Mouse (Mus musculus) forebrain, embryonic 14.5 days (tissue): ENCODE results near the gene Cxcl12. TPM values are rescaled to one million over a fixed set of nuclear protein-coding genes. Genes with fewer than 3 reads are reported as not detected.

ENCODE experiments used
- ATAC-seq: fragments of 200-750 bp; cut with Nextera tagmentation; 2 replicates; pipeline ENCODE4 v1.8.0; 2017; ENCODE audit warnings: mild to moderate bottlenecking, moderate library complexity
- DNase-seq: peaks from one replicate; pipeline ENCODE4 v3.0.0-alpha.2; 2015; ENCODE audit warnings: low spot score
- H3K27ac ChIP-seq: fragments of 300-500 bp; sonication (generic); 2 replicates; pipeline ENCODE4 v1.5.1; 2014; ENCODE audit warnings: low read depth, mild to moderate bottlenecking, control low read depth, low read length, moderate library complexity
- H3K27me3 ChIP-seq: fragments of 300-500 bp; sonication (generic); replicated peaks from 2 replicates; pipeline ENCODE4 v1.6.1; 2014; ENCODE audit warnings: low read length, control low read depth, mixed read lengths; ENCODE audit not compliant: control insufficient read depth, insufficient read depth
- H3K36me3 ChIP-seq: fragments of 300-500 bp; sonication (generic); 2 replicates; pipeline ENCODE4 v1.6.1; 2014; ENCODE audit warnings: low read length, control low read depth; ENCODE audit not compliant: control insufficient read depth, insufficient read depth
- H3K4me1 ChIP-seq: fragments of 300-500 bp; sonication (generic); 2 replicates; pipeline ENCODE4 v1.6.1; 2014; ENCODE audit warnings: antibody characterized with exemption, low read length, control low read depth; ENCODE audit not compliant: control insufficient read depth, insufficient read depth
- H3K4me2 ChIP-seq: fragments of 300-500 bp; sonication (generic); 2 replicates; pipeline ENCODE4 v1.6.1; 2014; ENCODE audit warnings: mild to moderate bottlenecking, control low read depth, low read length
- H3K4me3 ChIP-seq: fragments of 300-500 bp; sonication (generic); 2 replicates; pipeline ENCODE4 v1.5.1; 2014; ENCODE audit warnings: low read depth, low read length, control low read depth
- H3K9ac ChIP-seq: fragments of 300-500 bp; sonication (generic); 2 replicates; pipeline ENCODE4 v1.6.1; 2014; ENCODE audit warnings: mild to moderate bottlenecking, low read length, control low read depth, moderate library complexity
- H3K9me3 ChIP-seq: fragments of 300-500 bp; sonication (generic); replicated peaks from 2 replicates; pipeline ENCODE4 v1.6.1; 2016; ENCODE audit warnings: low read length, control low read depth, mixed read lengths; ENCODE audit not compliant: control insufficient read depth
- WGBS: fragments of 180-500 bp; shearing (Covaris S2); extraction: QIAGEN DNeasy Blood & Tissue Kit; methylation state at CpG from one replicate; pipeline ENCODE4 v1.1.7; 2014; 5-methylcytosine and 5-hydroxymethylcytosine counted together
- polyA plus RNA-seq: library from polyadenylated mRNA; unstranded; fragments of >200 nt; fragmentation: Nextera tagmentation; extraction: Ambion mirVana; gene quantifications from 2 replicates; pipeline ENCODE4 v1.2.1, GENCODE M21; 2014

Cxcl12 gene
- polyA plus RNA-seq, 1 experiment from 2014 or later = 78.3 TPM

GRCm38 (mm10) chr6:117192678-117193077 lies 24.3 kb downstream of the Cxcl12 start:
- no peaks in the 10 kb centered on the region for H3K4me1 ChIP-seq
- no peak overlapping the region for H3K4me3 ChIP-seq
- no peaks in the 10 kb centered on the region for H3K27me3 ChIP-seq
- ATAC-seq (no peak), DNase-seq (no peak)
- no peak overlapping the region for H3K4me2 ChIP-seq
- no peaks in the 10 kb centered on the region for H3K9me3 ChIP-seq
- 80% methylated on average over 7 of the region's 7 CpGs for WGBS
- H3K36me3 ChIP-seq = no peaks in the 10 kb centered on the region
- no peak overlapping the region for H3K27ac ChIP-seq
- no peak overlapping the region for H3K9ac ChIP-seq

- no peaks in the 10 kb centered on the region for H3K4me1 ChIP-seq
- no peak overlapping the region for H3K9ac ChIP-seq
- no peaks in the 10 kb centered on the region for H3K27me3 ChIP-seq
- H3K27ac ChIP-seq = no peak overlapping the region
- 81% methylated on average over 3 of the region's 3 CpGs for WGBS
- H3K4me2 ChIP-seq = no peak overlapping the region
- H3K36me3 ChIP-seq = no peaks in the 10 kb centered on the region
- DNase-seq = no peak
- H3K9me3 ChIP-seq = no peaks in the 10 kb centered on the region
- no peak overlapping the region for H3K4me3 ChIP-seq
- no peak for ATAC-seq
Measured at GRCm38 (mm10) chr6:117195270-117195669, 26.9 kb downstream of the Cxcl12 start.

DNA sequence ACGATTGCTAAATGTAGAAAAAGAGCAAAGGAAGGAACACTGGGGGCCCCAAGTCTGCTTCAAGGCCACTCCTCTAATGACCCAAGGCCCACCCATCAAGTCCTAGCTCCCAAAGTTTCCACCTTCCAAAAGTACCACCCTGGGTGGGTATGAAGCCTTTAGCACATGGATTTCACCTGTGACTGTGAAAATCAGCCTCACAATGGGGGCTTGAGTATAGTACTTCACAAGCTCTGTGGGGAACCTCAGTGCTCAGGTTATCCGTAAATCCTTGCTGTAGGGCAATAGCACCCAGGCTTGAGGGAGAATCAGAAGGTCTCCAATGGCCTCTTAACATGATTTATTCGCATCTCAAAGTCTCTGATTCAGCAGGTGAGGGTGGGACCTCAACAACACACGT lies 30.5 kb downstream of the Cxcl12 start:
- no peak for DNase-seq
- WGBS = 80% methylated on average over 4 of the region's 4 CpGs
- H3K4me2 ChIP-seq = no peak overlapping the region
- H3K4me1 ChIP-seq = no peaks in the 10 kb centered on the region
- no peak overlapping the region for H3K4me3 ChIP-seq
- ATAC-seq = no peak
- H3K9me3 ChIP-seq = no peaks in the 10 kb centered on the region
- H3K27ac ChIP-seq = no peak overlapping the region
- no peaks in the 10 kb centered on the region for H3K27me3 ChIP-seq
- H3K9ac ChIP-seq = no peak overlapping the region
- H3K36me3 ChIP-seq = no peaks in the 10 kb centered on the region

- Histone ChIP-seq H3K4me1 (no peaks in the 10 kb centered on the region), H3K4me3 (no peak overlapping the region), H3K4me2 (no peak overlapping the region), H3K36me3 (no peaks in the 10 kb centered on the region), H3K27me3 (no peaks in the 10 kb centered on the region), H3K9ac (no peak overlapping the region), H3K27ac (no peak overlapping the region), H3K9me3 (no peaks in the 10 kb centered on the region)
- ATAC-seq (no peak), DNase-seq (no peak)
- 52% methylated on average over 2 of the region's 2 CpGs for WGBS
Measured at GRCm38 (mm10) chr6:117199718-117200117, 31.4 kb downstream of the Cxcl12 start.

- H3K9ac ChIP-seq = no peak overlapping the region
- DNase-seq (no peak), ATAC-seq (no peak)
- no peaks in the 10 kb centered on the region for H3K27me3 ChIP-seq
- 88% methylated on average over 5 of the region's 5 CpGs for WGBS
- no peak overlapping the region for H3K27ac ChIP-seq
- no peaks in the 10 kb centered on the region for H3K36me3 ChIP-seq
- no peak overlapping the region for H3K4me2 ChIP-seq
- no peak overlapping the region for H3K4me3 ChIP-seq
- no peaks in the 10 kb centered on the region for H3K9me3 ChIP-seq
- no peaks in the 10 kb centered on the region for H3K4me1 ChIP-seq
Measured at GRCm38 (mm10) chr6:117200916-117201315, 32.6 kb downstream of the Cxcl12 start.

DNA sequence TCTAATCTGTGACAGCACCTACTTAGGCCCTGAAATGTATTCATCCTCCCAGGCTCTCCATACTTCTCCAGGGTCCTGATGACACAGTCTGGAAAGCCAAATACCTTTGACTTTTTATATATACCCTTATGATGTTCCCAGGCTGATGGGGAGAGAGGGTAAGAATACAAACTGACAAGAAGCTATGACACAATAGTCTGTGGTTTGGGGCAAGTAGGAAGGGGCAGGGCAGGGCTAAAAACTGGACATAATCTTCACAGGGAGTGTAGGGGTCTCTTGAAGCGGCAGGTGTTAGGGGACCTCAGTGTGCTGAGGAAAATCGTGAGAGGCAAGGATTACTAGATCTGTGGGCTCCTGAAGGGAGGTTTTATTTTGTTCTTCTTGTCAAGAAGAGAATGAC lies 33.1 kb downstream of the Cxcl12 start:
- Histone ChIP-seq H3K4me2 (no peak overlapping the region), H3K27ac (no peak overlapping the region), H3K9ac (no peak overlapping the region), H3K4me3 (no peak overlapping the region), H3K36me3 (no peaks in the 10 kb centered on the region), H3K27me3 (no peaks in the 10 kb centered on the region), H3K4me1 (no peaks in the 10 kb centered on the region), H3K9me3 (no peaks in the 10 kb centered on the region)
- no peak for ATAC-seq
- no peak for DNase-seq
- WGBS = 86% methylated on average over 2 of the region's 2 CpGs

DNA sequence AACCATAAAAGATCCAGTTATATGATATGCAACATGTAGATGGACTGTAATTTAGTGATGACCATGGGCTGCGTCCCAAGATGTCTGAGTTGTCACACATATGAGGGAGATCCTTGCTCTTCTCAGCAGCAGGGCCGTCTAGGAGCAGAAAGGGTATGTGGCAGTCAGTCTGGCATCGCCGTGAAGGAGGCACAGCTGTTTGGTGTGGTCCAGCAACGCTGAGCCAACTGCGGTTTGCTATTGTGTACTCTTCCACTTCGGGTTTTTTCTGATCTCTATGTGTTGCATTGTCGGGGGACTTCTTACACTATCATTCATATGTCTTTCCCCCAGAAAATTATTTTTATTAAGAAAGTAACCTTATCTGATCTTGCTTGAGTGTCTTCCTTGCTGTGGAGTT lies 33.5 kb downstream of the Cxcl12 start:
- ATAC-seq (no peak), DNase-seq (no peak)
- H3K9me3 ChIP-seq = no peaks in the 10 kb centered on the region
- H3K4me1 ChIP-seq = no peaks in the 10 kb centered on the region
- no peaks in the 10 kb centered on the region for H3K36me3 ChIP-seq
- no peak overlapping the region for H3K9ac ChIP-seq
- H3K4me2 ChIP-seq = no peak overlapping the region
- H3K4me3 ChIP-seq = no peak overlapping the region
- H3K27me3 ChIP-seq = no peaks in the 10 kb centered on the region
- H3K27ac ChIP-seq = no peak overlapping the region
- WGBS = 90% methylated on average over 8 of the region's 8 CpGs

GRCm38 (mm10) chr6:117202856-117203400 lies 34.6 kb downstream of the Cxcl12 start:
- Histone ChIP-seq H3K27ac (no peak overlapping the region), H3K36me3 (no peaks in the 10 kb centered on the region), H3K4me2 (no peak overlapping the region), H3K4me3 (no peak overlapping the region), H3K9ac (no peak overlapping the region), H3K27me3 (no peaks in the 10 kb centered on the region), H3K9me3 (no peaks in the 10 kb centered on the region), H3K4me1 (no peaks in the 10 kb centered on the region)
- DNase-seq (no peak), ATAC-seq (no peak)
- WGBS = 84% methylated on average over 2 of the region's 2 CpGs

DNA sequence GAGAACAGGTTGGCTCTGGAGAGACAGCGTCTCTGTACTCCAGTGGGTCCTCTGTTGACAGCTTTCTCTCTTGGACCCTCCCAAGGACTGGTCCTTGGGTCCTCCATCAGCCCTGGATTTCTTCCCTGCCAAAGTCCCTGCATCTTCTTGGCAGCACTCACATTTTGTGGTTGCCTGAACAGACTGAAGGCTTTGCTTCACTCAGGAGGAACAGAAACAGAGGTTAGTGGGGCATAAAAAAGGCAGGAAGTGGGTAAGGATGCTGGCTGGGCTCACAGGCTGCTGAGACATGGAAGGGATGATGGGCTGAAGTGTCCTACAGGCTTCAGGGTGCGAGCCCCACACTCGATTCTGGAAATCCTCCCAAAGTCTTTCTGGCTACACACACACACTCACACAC lies 35.8 kb downstream of the Cxcl12 start:
- no peak for ATAC-seq
- no peaks in the 10 kb centered on the region for H3K4me1 ChIP-seq
- no peaks in the 10 kb centered on the region for H3K36me3 ChIP-seq
- H3K9ac ChIP-seq = no peak overlapping the region
- WGBS = 90% methylated on average over 3 of the region's 3 CpGs
- H3K9me3 ChIP-seq = no peaks in the 10 kb centered on the region
- DNase-seq = no peak
- no peak overlapping the region for H3K27ac ChIP-seq
- H3K27me3 ChIP-seq = no peaks in the 10 kb centered on the region
- H3K4me3 ChIP-seq = no peak overlapping the region
- H3K4me2 ChIP-seq = no peak overlapping the region
